Mouse (Mus musculus) limb, embryonic 11.5 days (tissue): Measurements from ENCODE around the gene Prr15. TPM values are rescaled to one million over a fixed set of nuclear protein-coding genes. Genes with fewer than 3 reads are reported as not detected.

Experiments
- polyA plus RNA-seq: library from polyadenylated mRNA; unstranded; fragments of >200 nt; fragmentation: Nextera tagmentation; extraction: Ambion mirVana; gene quantifications from 2 replicates; pipeline ENCODE4 v1.2.1, GENCODE M21; 2014

The Prr15 gene
- polyA plus RNA-seq, 1 experiment from 2014 or later: 0.09 TPM

Other genes with a start within 250 kb of the Prr15 start
- gene Wipf3, start 103.8 kb downstream of the Prr15 start, polyA plus RNA-seq: 0.54 and 0.95 TPM in 2 replicates
- 8.5 and 9.1 TPM in 2 replicates for gene Scrn1, start 240.7 kb downstream of the Prr15 start, polyA plus RNA-seq